Comparison of ENCODE assay signal across 21 mouse cellular contexts in the genomic region with DNA sequence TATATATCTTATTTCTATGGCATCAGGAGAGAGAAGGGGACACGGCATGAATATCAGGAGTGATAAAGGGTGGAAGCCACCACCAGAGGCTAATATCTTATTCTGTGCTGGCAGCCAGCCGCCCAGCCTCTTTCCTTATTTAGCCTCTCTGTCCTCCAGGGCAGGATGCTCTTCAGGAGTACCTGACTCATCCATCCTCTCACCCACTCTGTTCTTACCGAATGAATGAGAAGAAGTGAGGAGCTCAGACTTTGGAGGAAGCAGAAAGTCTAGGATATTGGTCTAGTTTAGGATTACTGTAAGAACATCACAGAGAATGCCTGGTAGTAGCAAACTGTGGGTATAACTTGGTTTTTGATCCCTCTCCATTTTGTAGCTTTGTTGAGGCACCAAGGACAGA.
"Had no signal": no experiment of that assay in that cellular context is flagged by ENCODE, and none has a peak within 500 bp of the region (broad histone marks: within the 10 kb centered on the region; RNA-seq: fewer than 3 reads in every experiment).

No protein-coding gene starts in this region.

- ATAC-seq: hindbrain, embryonic 16.5 days; hindbrain, postnatal 0 days; inflammation-experienced regulatory T-cells, adult 6 months; intestine, embryonic 15.5 days; intestine, postnatal 0 days had no signal

- DNase-seq: heart, postnatal 10 days; heart, postnatal 14 days; heart, postnatal 36 days; heart, postnatal 4 days; kidney, adult 11 months; kidney, adult 18-20 months; kidney, adult 2 months; kidney, adult 8-10 months; kidney, adult 9 months; kidney, postnatal 10 days; kidney, postnatal 14 days; kidney, postnatal 25 days; kidney, postnatal 36 days; kidney, postnatal 4 days; layer of hippocampus, adult 9-11 months; layer of hippocampus, postnatal 36 days had no signal
